Mouse (Mus musculus): ENCODE data around the gene Il1rapl2. TPM values are rescaled to one million over a fixed set of nuclear protein-coding genes. Genes with fewer than 3 reads are reported as not detected.

Gene Il1rapl2
- total RNA-seq, 1 experiment from 2014 or later, result 1.4 TPM

- ATAC-seq (replicated peaks in 1 of 2; ENCODE audit: insufficient read depth in 1 of 2, low FRiP score in 2 of 2, low TSS enrichment in 1 of 2, low read depth in 1 of 2, poor library complexity in 2 of 2, severe bottlenecking in 2 of 2), result no peak
Observed at GRCm38 (mm10) chrX:138838381-138838780, 1268.0 kb downstream of the Il1rapl2 start.

Data from hematopoietic stem cell, adult 5-6 weeks (primary cell).